In the genomic region with DNA sequence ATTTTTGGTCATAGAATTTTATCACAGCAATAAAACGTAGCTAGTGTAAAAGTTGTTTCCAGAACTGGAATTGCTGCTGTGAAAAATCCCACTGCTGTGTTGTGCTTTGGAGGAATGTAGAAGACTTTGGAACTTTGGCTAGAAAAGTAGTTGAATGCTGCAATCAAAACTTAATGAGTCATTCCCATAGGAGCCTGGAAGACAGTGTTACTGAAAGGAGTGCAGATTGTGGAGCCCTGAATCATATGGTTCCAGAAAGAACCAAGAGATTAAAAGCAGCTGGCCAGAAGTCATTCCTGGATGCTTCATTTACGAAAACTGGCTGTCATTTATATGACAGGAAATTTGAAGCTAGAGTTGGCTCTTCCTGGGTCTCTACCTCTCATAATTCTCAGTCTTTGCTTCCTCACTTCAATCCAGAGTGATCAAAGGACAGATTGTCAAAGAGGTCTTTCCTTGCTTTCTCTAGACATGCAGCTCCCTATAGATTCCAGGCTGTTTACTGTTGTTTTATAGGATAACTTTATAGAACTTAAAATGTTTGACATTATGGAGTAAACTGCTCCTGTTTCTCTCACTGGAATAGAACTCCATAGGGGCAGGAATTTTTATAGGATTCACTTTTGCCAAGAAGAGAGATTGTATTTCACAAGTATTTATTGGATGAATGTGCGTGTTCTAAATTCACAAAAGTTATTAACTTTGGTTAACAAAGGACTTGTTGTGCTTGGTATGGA, we compare ENCODE assay signal across 14 mouse cellular contexts.
A peak's percentile ranks its signal among the peaks of the same experiment; 100 is the strongest.
DNase-seq lines count a peak whose midpoint lies in the region; ATAC-seq and TF ChIP-seq lines count a peak whose summit lies in the region.
"Had no signal": no experiment of that assay in that cellular context is flagged by ENCODE, and none has a peak within 500 bp of the region (broad histone marks: within the 10 kb centered on the region; RNA-seq: fewer than 3 reads in every experiment).

No protein-coding gene starts in this region.

- peak; percentile 99 for ATAC-seq in frontal cortex, adult (ENCODE audit: low TSS enrichment)
- no peak for ATAC-seq in kidney, postnatal 0 days (replicated peaks; ENCODE audit: low FRiP score, low read depth)

- TF ChIP-seq CTCF in kidney, postnatal 0 days (IDR thresholded peaks at IDR 0.05; ENCODE audit: low read depth), result no peak

- H3K9me3 ChIP-seq in kidney, postnatal 0 days (replicated peaks; ENCODE audit: low read length), result no peaks in the 10 kb centered on the region
- H3K9me3 ChIP-seq: liver, embryonic 15.5 days had no signal

- no peak overlapping the region for H3K4me2 ChIP-seq in kidney, postnatal 0 days (ENCODE audit: low read length)
- H3K4me2 ChIP-seq: liver, embryonic 15.5 days; neural tube, embryonic 13.5 days had no signal

- H3K27ac ChIP-seq in kidney, postnatal 0 days, result no peak overlapping the region
- H3K27ac ChIP-seq: liver, embryonic 15.5 days; neural tube, embryonic 13.5 days had no signal

- H3K9ac ChIP-seq in kidney, postnatal 0 days (ENCODE audit: low read depth, low read length), result no peak overlapping the region
- H3K9ac ChIP-seq: liver, embryonic 15.5 days; neural tube, embryonic 13.5 days had no signal

- no peaks in the 10 kb centered on the region for H3K27me3 ChIP-seq in kidney, postnatal 0 days (ENCODE audit: insufficient read depth, low read length)
- H3K27me3 ChIP-seq: liver, embryonic 15.5 days; neural tube, embryonic 13.5 days had no signal

- H3K4me3 ChIP-seq in kidney, postnatal 0 days (replicated peaks; ENCODE audit: low read depth, low read length), result no peak overlapping the region
- H3K4me3 ChIP-seq: liver, embryonic 15.5 days; neural tube, embryonic 13.5 days had no signal

- H3K4me1 ChIP-seq in kidney, postnatal 0 days (replicated peaks; ENCODE audit: insufficient read depth, low read length), result no peaks in the 10 kb centered on the region
- H3K4me1 ChIP-seq: liver, embryonic 15.5 days had no signal

- WGBS in kidney, postnatal 0 days, result 66% methylated on average over 3 of the region's 3 CpGs

- no peaks in the 10 kb centered on the region for H3K36me3 ChIP-seq in kidney, postnatal 0 days (ENCODE audit: insufficient read depth, low read length)
- H3K36me3 ChIP-seq: liver, embryonic 15.5 days; neural tube, embryonic 13.5 days had no signal

- DNase-seq in frontal cortex, postnatal 25 days (ENCODE audit: low spot score in 2 of 2), result no peak
- DNase-seq in kidney, postnatal 0 days (ENCODE audit: low spot score), result peak; percentile 58
- DNase-seq in kidney, postnatal 25 days, result no peak
- DNase-seq in 3T3-L1 (ENCODE audit: low read depth, low spot score), result peak; percentile 44
- DNase-seq in fibroblast of lung, adult 2 months (ENCODE audit: low read depth), result peak; percentile 79
- DNase-seq in ovary, postnatal 10 days (ENCODE audit: low spot score), result no peak
- no peak for DNase-seq in thymus, postnatal 0 days (ENCODE audit: low spot score)
- DNase-seq: adrenal gland, adult 2 months; B cell, adult 2 months; cerebellum, adult 9-10 months; thymus, adult 2 months had no signal

Comparison
In these comparisons a context has a peak if more than half of its experiments do, and no peak if none do; other contexts are left out.
1. DNase-seq: peak in kidney, postnatal 0 days (single experiment), 3T3-L1 (single experiment) and fibroblast of lung, adult 2 months (single experiment); none in frontal cortex, postnatal 25 days (0 of 2), kidney, postnatal 25 days (0 of 2), ovary, postnatal 10 days (single experiment) and thymus, postnatal 0 days (single experiment).